Mouse (Mus musculus) liver, adult 2 months (tissue): Measurements from ENCODE around the gene Nrip1.
A peak's percentile ranks its signal among the peaks of the same experiment; 100 is the strongest.

Source experiments
- CTCF ChIP-seq: fragments of 200-500 bp; IDR thresholded peaks from 2 replicates; pipeline ENCODE4 v1.5.1; 2011; ENCODE audit warnings: low read depth, low read length, control low read depth
- POLR2A ChIP-seq: fragments of 200-500 bp; IDR thresholded peaks from 2 replicates; pipeline ENCODE4 v1.6.1; 2011; ENCODE audit warnings: low read length, control low read depth; ENCODE audit not compliant: insufficient read depth; ENCODE audit errors: extremely low read depth

DNA sequence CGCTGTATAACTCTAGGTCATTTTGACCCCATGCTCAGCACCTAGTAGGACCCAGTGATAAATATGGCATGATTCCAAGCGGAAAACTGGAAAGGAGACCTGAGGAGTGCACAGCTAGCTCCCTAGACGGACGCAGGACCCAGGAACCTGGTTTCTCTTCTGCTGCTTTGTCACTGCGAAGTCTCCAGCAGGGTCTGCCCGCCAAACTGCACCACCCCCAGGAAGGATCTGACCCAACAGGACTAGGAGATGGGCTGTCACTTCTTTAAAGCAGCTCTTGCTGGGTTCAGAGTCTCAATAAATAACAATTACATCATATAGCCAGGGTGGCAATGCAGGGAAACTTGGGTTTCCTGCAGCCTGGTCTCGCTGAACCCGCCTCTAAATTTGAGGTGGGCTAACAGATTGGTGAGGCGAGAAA lies at the start of gene Nrip1:
- TF ChIP-seq POLR2A, result 0 out of 2 replicates have a peak, but pooled peaks have one; percentile 16
- TF ChIP-seq CTCF, result 0 out of 2 replicates have a peak, but pooled peaks have one; percentile 20
